Mouse (Mus musculus): ENCODE measurements around the gene Zfhx2. TPM values are rescaled to one million over a fixed set of nuclear protein-coding genes. Genes with fewer than 3 reads are reported as not detected.
"Not testable (repeated sequence)": the region's sequence is repeated elsewhere in the genome, so short reads cannot be mapped to it uniquely, and the experiment has no call there.

Gene Zfhx2
- polyA plus RNA-seq, 1 experiment, result 1.4 TPM

DNA sequence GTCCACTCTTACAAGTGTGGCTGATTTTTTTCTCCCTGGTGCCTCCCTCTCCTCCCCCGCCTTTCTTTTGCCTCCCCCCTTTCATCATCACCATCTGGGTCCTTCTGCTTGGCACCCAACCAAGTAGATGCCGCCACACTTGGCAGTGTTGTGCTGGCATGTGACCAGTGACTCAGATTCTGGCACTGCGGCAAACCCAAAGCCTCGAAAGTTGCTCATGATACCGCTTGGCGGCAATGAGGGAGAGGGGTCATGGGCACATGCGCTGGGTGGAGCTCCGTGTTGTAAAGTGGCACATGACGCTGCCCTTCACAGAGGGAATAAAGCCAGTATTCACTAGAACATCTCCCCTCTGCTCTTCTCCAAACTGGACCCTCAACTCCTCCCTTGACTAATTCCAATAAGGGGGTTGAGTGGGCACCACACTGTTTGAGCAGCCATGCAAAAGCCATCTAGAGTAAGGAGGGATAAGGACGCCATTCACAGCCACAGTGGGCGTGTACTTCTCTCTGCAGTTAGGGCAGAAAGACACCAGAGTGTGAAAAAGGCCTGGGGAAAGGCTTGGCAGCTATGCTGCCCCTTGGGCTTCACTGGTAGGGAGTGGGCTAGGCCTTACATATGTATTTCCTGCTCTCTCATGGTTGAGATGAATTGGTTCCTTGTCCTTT is 36.8 kb downstream of the Zfhx2 start:
- no peak for DNase-seq (ENCODE audit: low read depth, low spot score)
- 45% methylated on average over 11 of the region's 11 CpGs for WGBS

DNA sequence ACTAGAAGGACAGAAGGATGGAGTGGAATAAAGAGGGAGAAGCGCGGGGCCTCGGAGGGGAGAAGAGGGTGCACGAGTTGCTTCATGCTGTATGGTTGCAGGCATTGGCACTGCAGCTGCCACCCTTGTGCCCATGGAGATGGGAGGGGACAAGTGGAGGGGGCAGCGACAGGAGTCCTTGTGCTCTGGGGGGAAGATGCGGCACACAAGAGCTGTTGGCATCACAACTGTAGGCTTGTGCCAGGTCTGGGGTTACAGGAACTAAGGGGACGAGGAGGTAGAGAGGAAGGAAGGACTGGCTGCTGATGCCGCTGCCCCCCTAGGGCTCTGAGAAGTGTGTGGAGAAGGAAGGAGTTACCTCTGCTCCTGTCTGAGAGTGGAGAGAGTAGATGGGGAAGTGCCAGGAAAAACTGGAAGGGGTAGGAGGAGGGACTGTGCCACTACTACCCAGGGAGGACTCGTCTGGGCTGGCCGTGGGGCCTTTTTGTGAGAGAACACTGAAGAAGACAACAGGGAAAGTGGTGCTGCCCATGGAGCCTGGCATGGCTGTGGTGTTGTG is 37.9 kb downstream of the Zfhx2 start:
- WGBS, result 75% methylated on average over 10 of the region's 10 CpGs
- no peak for DNase-seq (ENCODE audit: low read depth, low spot score)

DNA sequence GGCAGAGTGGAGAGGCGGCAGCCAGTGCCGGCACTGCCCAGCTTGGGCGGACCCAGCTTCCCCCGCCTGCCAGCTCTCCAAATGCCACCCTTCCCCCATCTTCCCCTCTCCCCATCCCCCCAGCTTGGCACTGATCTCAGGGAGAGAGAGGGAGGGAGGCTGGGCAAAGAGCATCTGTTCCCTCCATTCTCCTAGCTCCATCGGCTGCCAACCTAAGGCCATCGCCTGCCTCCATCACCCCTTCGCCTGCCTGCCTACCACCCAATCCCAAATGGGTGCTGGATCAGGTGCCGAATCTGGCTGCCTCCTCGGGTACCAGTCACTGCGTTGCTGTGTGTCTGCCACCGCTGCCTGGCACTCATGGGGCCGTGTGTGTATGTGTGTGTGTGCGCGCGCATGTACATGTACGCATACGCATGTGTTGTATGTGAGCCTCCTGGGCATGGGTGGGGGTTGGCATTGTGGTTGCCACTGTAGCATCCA is 38.4 kb downstream of the Zfhx2 start:
- no peak for DNase-seq (ENCODE audit: low read depth, low spot score)
- WGBS, result 81% methylated on average over 17 of the region's 17 CpGs

DNA sequence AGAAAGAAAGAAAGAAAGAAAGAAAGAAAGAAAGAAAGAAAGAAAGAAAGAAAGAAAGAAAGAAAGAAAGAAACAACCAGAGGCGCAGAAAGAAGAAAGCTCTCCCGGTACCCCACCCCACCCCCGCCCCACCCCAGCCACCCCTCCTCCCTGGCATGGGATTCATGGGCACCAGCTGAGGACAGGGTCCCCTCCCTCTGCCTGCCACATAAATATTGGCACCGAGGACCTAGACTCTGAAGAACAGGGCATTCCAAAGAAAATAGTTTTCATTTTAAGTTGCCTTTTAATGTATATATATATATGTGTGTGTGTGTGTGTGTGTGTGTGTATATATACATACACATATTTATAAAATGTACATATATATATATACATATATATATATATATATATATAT is 39.1 kb downstream of the Zfhx2 start:
- 68% methylated on average over 4 of the region's 4 CpGs for WGBS
- DNase-seq (ENCODE audit: low read depth, low spot score), result no peak

DNA sequence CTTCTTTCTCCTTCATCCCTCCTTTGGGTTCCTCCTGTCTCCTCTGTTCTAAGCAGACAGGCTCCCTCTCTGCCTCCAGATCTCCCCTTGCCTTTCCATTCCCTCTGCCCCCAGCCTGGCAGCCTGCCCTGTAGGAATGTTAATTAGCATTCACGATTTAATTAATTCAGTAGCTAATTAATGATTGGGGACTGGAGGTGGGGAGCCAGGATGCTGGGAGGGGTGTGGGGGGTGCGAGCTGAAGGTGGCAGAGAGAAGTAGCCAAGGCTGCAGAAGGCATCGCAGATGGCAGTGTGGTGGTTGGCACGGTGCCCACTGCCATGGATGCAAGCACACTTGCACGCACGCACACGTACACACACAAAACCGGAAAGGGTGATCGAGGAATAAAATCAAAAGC is 39.6 kb downstream of the Zfhx2 start:
- WGBS, result 82% methylated on average over 9 of the region's 9 CpGs
- no peak for DNase-seq (ENCODE audit: low read depth, low spot score)

DNA sequence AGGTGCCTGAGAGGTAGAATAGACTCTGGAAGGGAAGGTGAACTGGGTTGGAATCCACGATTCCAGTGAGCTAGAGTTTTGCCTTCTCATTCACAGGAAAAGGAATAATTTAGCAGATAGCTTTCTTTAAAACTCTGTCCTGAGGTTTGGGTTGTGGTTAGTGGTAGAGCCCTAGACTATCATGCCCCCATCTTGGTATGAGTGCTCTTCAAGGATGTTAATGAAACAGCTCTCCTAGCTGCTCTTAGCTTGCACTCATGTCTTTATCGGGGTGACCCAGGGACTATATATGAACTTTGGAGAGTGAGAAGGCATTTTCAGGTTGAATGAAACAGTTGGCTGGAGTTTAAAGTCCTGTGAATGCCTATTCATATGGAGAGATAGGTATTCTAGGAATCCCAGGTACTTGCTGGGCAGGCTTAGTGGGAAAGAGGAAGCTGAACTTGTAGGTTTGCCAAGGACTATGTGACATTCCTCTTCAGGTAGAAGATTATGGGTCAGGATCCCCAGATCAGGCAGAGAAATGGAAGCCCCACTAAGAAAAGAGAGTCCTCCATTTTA is 44.1 kb downstream of the Zfhx2 start:
- DNase-seq (ENCODE audit: low read depth, low spot score), result no peak

DNA sequence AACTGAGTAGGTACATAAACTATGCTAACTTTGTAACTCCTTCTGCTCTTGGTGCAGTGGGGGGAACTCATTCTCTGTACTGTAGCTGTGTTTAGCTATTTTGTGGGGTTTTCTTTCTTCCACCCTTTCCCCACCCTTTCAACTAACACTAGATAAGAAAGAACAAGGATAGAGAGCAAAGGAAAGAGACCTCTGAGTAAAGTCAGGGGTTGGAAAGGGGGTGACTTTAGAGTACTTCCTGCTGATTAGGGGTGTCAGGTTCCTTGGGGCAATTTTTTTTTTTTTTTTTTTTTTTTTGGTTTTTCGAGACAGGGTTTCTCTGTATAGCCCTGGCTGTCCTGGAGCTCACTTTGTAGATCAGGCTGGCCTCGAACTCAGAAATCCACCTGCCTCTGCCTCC is 48.4 kb downstream of the Zfhx2 start:
- DNase-seq (ENCODE audit: low read depth, low spot score), result not testable (repeated sequence)
- WGBS, result 64% methylated on average over 1 of the region's 2 CpGs

More for the DNA sequence above, 44.1 kb downstream of the Zfhx2 start:
- WGBS, result 80% methylated on average over 2 of the region's 2 CpGs

DNA sequence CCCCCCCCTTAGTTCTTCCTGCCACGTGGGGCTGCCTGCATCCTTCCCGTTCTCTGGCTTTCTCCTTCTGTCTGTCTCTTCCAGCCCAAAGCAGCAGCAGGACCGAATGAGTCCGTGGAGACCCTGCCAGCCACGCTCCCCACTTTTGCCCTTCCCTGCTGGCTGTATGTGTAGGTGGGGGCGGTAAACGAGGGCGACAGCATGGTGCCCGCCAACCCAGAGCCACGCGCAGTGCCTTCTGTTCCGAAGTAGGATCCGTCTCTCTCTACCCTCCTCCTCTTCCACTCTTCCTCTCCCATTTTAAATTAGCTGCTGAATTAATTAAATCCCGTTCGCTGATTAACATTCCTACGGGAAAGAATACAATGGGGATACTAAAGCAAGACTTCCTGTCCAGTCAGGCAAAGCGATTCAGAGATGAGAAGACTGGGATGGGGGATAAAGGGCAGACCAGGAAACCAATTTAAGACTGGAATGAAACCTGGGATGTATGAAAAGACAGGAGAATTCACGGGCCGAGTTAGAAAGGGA is 59.4 kb downstream of the Zfhx2 start:
- WGBS, result 67% methylated on average over 19 of the region's 19 CpGs

DNA sequence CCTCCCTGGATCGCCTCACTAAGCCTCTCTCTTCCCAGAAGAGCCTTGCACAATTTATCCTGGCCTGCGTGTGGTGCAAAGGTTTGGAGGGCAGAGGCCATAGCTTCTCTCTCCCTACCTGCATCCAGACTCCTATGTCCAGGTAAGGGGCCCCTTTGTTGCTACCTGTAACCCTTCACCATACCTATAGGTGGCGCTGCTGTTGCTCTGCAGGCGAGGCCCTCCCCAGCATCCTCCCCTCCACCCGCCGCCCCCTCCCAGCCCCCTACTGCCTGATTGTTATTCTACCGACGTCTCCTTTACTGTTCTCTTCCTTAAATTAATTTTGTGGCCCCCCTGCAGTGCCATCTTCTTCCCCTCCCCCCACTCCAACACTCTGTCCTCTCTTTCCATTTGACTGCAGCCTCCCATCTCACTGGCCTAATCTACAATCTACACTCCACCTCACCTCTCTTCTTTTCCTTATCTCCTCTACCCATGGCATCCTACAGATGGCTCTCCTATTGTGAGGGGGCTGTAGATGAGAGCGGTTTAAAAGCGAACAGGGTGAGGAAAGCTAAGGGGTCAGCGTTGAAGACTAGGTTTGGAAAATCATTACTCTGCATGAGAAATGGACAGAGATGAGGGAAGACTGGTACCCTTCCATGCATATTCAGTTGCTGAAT is 63.0 kb downstream of the Zfhx2 start:
- no peak for DNase-seq (ENCODE audit: low read depth, low spot score)

More for the DNA sequence above, 59.4 kb downstream of the Zfhx2 start:
- no peak for DNase-seq (ENCODE audit: low read depth, low spot score)

DNA sequence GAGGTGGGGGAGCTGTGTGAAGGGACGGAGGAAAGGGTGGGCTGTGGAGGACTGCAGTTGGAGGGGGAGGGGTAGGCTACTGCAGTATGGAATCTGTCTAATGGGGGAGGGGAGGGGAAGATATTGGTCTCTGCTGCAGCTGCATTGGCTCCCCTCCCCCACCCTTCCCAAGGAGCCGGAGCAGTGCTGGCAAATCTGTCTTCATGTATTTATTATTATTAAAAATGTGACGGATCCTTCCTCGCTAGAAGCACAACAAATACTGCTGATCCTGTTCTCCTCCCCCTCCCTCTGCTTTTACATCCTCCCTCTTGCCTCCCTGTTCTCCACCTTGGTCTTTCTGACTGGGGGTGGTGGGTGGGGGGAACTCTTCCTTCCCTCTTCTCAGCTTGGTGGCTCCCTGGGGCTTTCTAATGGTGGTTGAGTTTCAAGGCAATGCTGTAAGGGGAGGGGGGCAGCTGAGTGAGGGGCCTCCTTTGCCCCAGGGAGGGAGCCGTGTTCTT is 63.7 kb downstream of the Zfhx2 start:
- WGBS, result 56% methylated on average over 5 of the region's 5 CpGs
- DNase-seq (ENCODE audit: low read depth, low spot score), result no peak

More for the DNA sequence above, 63.0 kb downstream of the Zfhx2 start:
- WGBS, result 25% methylated on average over 11 of the region's 11 CpGs

DNA sequence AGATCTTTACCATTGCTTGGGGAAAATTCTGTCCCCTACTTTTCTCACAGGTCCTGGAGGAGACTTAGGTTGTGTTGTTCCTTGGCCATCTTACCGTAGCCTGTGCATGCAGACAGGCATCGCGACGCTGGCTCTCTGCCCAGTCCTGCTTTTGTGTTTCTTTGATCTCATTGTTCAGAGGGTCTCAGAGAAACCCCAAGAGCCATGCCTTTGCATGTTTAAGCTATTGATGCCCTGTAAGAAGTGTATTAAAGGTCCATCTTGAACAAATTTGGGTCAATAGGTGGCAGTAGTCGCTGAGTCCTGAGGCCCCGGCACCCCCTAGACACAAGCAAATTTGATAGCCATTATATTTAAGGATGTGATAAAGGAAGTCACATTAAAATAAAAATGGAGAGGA is 64.5 kb downstream of the Zfhx2 start:
- DNase-seq (ENCODE audit: low read depth, low spot score), result no peak
- 56% methylated on average over 6 of the region's 6 CpGs for WGBS

DNA sequence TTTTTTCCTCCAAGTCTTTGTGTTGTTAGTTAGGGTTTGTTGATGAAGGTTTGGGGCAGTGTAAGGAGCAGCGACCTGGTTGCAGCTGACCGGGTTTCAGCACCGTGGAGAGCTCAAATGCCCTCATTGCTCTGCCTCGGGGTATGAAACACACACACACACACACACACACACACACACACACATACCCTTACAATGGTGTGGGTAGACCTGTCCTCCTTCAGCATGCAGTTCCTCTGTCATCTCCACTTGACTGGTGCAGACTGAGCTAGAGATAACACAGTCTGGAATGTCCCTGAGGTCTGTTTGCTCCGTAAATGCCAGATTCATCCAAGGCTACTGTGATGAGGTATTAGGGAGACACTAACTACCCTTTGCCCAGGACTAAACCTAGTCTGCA is 64.9 kb downstream of the Zfhx2 start:
- WGBS, result 39% methylated on average over 5 of the region's 5 CpGs

DNA sequence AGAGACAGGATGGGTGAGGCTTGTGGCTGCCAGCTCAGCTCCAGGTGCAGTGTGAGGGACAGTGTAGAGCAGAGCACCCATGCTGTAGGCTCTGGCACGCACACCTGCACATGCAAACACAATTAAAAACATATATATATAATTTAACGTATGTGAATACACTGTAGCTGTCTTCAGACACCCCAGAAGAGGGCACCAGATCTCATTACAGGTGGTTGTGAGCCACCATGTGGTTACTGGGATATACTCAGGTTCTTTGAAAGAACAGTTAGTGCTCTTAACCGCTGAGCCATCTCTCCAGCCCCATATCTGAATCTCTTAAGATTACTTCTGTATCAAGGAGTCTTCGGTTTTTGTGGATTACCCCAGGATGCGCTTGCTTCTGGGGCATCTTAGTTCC is 66.6 kb downstream of the Zfhx2 start:
- DNase-seq (ENCODE audit: low read depth, low spot score), result no peak

More for the DNA sequence above, 64.9 kb downstream of the Zfhx2 start:
- no peak for DNase-seq (ENCODE audit: low read depth, low spot score)

DNA sequence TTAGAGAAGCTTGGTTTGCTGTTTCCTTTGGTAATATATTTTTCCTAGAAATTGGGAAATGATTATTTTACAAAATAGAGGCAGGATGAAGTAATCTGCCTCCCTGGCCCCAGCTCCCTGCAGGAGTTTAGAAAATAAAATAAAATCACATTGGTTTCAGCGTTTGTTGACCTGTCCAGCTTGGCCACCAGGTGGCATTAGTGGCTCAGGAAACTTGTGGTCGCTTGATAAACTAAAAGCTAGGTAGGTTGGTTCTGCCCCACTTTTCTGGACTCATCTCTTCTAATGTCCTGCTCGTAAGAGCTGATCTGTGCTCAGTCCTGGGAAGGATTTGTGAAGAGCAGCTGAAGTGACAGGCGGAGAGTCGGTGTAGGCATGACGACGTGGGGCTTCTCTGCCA is 67.9 kb downstream of the Zfhx2 start:
- 66% methylated on average over 7 of the region's 7 CpGs for WGBS

More for the DNA sequence above, 66.6 kb downstream of the Zfhx2 start:
- 73% methylated on average over 5 of the region's 5 CpGs for WGBS

DNA sequence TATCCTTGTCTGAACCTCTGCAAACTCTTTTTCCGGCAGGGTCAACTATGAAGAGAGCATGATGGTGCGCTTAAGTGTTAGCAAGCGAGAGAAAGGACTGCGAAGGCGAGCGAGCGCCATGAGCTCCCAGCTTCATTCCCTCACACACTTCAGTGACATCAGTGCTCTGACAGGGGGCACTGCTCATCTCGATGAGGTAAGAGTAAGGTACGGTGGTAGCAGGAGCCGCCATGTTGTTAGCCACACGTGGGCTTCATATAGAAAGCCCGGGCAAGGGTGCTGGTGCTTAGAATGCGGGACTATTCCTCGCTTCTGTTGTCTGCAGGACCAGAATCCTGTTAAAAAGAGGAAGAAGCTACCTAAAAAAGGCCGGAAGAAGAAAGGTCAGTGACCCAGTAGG is 69.1 kb downstream of the Zfhx2 start:
- no peak for DNase-seq (ENCODE audit: low read depth, low spot score)
- WGBS, result 90% methylated on average over 15 of the region's 15 CpGs

More for the DNA sequence above, 67.9 kb downstream of the Zfhx2 start:
- DNase-seq (ENCODE audit: low read depth, low spot score), result no peak

DNA sequence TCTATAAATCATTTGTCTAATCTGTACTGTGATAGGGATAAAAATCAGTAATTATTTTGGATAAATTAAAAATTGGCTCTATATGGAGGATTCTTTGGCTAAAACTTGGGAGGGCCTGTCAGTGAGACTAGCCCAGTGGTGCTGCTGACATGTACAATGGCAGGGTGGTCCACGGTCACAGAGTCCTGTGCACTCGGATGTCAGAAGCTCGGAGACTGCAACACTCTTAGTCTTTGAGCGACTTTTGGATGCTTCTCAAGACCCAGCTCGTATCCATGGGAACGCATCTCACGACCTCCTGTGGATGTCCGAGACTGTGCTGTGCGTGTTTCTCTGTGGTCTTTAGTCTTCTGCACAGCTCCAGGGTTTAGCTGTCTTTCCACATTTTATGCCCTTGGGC is 71.7 kb downstream of the Zfhx2 start:
- WGBS, result 93% methylated on average over 9 of the region's 9 CpGs
- DNase-seq (ENCODE audit: low read depth, low spot score), result no peak

DNA sequence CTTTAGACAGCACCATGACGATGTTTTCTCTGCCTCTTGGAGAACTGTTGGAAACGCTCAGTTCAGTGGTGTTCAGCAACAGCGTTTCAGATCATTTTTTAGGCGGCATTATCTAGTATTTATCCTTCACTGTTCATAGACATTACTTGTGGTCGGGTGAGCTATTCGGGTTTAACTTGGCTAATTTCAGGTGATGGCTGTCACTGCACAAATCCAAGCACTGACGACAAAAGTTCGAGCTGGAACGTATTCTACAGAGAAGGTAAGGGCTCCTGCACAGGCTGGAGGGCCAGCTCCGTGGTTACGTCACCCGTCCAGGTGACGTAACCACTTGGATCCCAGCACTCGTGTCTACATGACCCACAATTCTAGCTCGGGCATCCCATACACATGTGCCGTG is 75.2 kb downstream of the Zfhx2 start:
- DNase-seq (ENCODE audit: low read depth, low spot score), result no peak
- 91% methylated on average over 16 of the region's 16 CpGs for WGBS

DNA sequence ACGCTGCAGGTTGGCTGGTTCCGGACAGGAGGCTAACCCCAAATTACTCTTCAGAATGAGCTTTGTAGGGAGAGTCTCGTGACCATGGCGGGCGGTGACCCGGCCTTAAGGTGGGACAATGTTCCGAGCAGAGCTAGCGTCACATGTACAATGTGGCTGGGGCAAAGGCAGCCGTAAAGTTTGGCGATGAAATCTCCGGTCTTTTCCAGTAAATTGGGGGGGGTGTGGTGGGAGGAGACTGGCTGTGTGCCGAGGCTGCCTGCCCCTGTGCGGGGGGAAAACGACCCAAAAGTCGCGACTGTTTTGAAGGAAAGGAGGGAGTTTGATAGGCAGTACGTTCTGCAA is 76.4 kb downstream of the Zfhx2 start:
- DNase-seq (ENCODE audit: low read depth, low spot score), result no peak
- under 1% methylated on average over 17 of the region's 17 CpGs for WGBS

DNA sequence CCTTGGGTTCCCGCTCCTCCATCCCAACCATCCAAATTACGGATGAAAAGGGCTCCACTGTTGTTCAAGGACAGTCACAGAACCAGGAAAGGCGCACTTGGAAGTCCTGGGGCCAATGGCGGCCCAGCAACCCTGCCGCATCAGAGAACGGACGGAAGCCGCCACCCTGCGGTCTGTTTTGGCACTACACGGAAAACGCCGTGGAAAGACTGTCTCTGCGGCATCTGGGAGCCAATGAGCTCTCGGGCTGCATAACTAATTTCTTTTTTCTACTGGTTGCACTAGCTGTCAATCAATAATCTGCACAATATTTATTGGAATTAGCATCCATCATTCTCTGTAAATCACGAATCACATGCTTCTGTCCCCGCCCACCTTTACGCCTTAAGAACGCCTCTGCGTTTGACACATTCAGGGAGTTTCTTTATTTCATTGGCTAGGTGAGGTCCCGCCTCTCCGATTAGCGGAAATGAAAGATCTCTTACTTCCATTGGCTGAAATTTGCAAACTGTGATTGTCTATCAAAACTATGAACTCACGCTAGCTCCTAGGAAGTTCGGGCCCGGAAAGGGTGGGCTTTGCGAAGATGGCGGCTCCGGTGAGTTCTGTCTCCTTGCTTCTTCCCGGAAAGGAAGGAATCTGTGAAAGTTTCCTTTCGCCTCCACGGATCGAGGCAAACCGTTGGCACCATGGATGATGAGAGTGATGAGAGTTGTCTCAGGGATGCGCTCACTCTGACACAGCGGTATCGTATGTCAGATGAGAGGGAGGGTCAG is 76.9 kb downstream of the Zfhx2 start, which contains the start of gene Ngdn:
Gene Ngdn (plus strand): TSS at position 464 of the 776 bp plus-strand sequence.
- WGBS, result under 1% methylated on average over 36 of the region's 36 CpGs

More for the DNA sequence above, 76.9 kb downstream of the Zfhx2 start, which contains the start of gene Ngdn:
- DNase-seq (ENCODE audit: low read depth, low spot score), result peak; percentile 98
